Mouse (Mus musculus) liver, adult 2 months (tissue): ENCODE measurements at regions not wholly inside any gene's neighbourhood (a gene's known extent, or its start where the extent isn't known, plus 50 kb on each side); places are given as distances from the start of the nearest gene placed in this dataset.

ENCODE experiments used
- CTCF ChIP-seq: fragments of 200-500 bp; IDR thresholded peaks from 2 replicates; pipeline ENCODE4 v1.5.1; 2011; ENCODE audit warnings: low read depth, low read length, control low read depth
- POLR2A ChIP-seq: fragments of 200-500 bp; IDR thresholded peaks from 2 replicates; pipeline ENCODE4 v1.6.1; 2011; ENCODE audit warnings: low read length, control low read depth; ENCODE audit not compliant: insufficient read depth; ENCODE audit errors: extremely low read depth

- TF ChIP-seq POLR2A (no peak), CTCF (no peak)
Measured at GRCm38 (mm10) chr3:134379549-134379948, 143.3 kb downstream of the Cxxc4 start.
